Mouse (Mus musculus): ENCODE data around the gene Rims4. TPM values are rescaled to one million over a fixed set of nuclear protein-coding genes. Genes with fewer than 3 reads are reported as not detected.

The Rims4 gene
- total RNA-seq (2022): 1 to 10 TPM; 1.6 to 2.6 (median 1.8) TPM

DNA sequence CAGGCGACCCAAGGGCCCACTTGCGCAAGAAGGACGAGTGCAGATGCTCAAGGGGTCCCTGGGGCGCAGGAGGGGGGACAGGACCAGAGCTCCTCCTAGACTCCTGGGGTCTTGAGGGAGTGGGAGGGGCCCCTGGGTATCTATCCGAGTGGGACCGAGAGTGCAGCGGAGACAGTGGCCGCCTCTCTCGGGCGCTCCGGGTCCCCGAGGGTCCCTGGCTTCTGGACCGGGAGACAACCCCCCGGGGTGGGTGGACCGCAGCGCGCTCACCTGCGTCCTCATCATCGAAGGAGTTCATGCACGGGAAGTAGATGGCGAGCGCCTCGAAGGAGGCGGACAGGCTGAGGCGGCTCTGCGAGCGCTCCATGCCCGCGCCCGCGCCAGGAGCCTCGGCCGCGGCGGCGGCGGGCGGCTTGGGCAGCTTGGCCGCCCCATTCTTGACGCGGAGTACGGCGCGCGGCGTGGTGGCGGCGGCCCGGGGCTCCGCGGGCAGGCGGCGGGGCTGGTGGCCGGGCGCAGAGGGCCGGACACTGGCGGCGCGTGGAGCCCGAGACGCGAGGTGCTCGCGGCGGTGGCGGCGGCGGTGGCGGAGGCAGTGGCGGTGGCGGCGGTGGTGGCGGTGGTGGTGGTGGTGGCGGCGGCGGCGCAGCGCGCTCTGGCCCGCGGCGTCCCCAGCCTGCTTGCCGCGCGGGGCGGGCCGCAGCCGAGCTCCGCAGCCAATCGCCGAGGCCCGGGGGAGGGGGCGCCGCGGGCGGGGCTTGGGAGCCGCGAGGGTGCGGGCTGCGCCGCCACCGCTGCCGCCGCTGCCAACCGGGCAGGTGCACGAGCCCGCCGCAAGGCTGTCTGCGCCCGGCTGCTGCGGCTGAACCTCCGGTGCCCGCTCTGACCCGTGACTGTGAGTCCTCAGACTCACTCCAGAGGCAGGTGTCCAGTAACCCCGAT is at the start of gene Rims4:
Gene Rims4 (minus strand): TSS at position 367 of the 942 bp plus-strand sequence.
- DNase-seq (ENCODE audit: low spot score): no peak

DNA sequence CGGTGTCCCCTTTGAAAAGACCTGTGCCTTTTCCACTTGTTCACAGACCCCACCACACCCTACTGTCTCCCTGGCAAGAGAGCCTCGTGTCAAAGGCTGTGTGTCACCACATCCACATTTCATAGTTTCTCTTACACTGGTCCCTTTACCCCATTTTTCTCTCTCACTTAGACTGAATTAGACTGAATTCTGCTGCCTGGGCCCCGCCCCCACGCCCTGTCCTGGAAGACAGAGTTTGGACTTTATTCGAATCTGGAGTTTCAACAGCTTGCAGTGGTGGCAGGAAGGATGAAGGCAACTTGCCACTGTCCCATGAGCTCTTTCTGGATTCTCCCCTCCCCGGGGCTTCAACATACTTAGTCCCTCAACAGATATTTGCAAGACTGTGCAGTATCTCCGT is 47.2 kb upstream of the Rims4 start:
- DNase-seq (ENCODE audit: low spot score): no peak

DNA sequence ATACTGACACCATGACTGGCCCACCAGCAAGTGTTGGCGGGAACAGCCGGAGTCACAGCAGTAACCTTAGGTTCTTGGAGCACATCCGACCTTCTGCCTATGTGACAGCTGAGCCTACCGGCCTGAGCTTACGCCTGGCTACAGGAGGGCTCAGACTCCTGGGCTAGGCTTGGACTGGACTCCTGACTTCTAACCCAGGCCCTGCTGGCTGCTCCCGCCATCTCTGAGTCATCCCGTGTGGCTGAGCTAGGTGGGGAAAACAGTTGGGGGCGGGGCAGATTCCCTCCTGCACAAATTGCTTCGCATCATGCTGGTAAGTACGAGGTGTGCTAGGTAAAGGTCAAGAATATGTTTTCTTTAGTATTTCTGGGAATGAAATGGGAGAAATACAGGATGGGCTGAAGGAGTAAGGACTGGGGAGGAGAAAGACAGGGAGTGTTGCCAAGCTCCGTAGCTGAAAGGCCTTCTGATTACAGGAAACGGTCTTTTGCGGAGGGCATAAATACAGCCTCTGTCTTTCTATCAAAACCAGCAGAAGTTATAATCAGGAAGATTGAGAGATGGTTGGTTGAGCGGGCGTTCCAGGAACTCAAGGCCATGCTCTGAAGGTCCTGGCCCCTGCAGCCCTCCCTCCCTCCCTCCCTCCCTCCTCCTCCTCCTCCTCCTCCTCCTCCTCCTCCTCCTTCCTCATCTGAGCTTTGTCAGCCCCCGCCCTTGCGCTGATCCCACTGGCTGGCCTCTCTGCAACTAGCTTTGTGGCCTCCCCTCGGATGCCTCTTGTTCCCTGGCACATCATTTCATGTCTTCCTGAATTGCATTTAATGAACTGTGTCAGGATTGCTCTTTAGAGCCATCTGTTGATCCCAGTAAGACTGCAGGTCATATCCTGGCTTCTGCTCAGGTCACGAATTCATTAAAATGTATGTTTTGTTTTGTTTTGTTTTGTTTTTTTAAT is 46.4 kb upstream of the Rims4 start:
- DNase-seq (ENCODE audit: low spot score): no peak

DNA sequence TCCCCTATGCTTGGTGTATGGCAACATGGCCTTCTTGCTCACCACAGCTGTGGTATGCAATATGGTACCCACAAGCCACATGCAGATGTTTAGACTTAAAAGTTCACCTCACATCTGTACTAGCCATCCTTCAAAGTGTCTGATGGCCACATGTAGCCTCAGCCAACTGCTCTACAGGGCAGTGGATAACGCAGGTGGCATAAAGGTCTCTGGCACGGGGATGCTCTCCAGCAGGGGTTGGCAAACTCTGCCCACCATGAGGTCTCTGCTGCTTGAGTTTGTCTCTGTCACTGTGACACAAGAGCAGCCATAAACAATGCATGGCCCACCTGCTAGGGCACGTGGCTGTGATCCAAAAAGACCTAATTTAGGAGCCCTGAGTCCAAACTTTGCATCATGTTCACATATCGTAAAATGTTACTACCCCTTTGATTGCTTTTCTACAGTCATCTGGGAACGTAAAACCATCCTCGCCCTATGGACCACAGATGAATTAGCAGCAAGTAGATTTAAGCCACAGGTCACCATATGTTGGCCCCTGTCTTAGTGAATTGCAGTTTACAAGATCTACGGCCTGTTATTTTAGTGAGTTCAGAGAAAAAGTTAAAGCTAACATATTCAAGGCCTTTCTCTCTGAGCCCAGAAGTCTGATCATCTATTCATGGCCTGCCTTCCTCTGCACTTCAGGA is 35.3 kb upstream of the Rims4 start:
- DNase-seq (ENCODE audit: low spot score): no peak

DNA sequence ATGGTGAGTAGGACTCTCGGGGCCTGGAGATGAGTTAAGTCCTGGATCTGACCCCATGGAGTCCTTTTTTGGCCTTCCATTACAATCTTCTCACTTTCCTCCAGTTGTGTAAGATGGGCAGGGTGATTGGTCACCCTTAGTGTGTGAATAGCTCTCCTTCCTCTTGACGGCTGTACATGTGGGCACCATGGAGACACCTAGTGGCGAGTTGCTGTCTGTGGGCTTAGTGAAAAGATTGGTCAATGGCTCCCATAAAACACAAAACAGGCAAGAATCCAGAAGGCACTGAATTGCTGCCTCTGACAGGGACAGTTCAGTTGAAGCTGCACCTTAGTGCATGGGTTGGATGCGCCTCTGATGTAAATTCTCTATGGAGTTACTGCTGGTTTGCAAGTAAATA is 33.3 kb upstream of the Rims4 start:
- peak; percentile 34 for DNase-seq (ENCODE audit: low spot score)

DNA sequence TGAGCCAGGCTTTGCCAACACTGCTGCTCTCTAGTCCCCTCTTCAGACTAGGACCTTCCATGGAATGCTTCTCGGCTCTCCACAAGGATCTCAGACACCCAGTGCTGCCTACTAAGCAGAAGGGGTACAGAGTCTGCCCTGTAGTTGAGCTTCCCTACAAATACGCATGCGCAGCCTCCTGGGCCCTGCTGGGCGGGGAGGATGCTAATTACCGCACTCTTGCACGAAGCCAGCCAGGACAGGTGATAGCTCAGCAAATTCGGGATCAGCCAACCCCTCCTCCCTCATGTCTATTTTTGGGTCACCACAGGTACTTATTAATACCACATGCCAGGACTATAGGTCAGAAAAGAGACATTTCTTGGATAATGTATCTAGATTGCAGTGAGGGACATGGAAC is 29.5 kb upstream of the Rims4 start:
- no peak for DNase-seq (ENCODE audit: low spot score)

DNA sequence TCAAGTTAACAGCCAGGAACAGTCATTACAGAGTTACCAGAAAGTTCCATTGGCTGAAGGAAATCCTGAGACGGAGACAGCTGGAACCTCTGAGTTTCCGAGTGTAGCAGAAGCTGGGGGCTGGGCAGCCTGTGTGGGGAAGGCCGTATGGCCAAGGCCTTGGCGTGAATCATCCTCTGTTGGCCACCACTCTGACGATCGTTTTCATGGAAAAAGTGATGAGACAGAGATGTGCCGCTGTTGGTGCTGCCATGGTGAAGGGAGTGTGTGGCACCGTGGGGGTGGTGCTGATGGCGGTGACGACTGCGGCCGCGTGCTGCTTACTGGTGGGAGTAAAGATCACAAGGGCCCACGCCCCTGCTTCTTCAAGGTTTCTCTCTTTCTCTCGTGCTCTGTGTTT is 27.7 kb upstream of the Rims4 start:
- DNase-seq (ENCODE audit: low spot score): no peak

DNA sequence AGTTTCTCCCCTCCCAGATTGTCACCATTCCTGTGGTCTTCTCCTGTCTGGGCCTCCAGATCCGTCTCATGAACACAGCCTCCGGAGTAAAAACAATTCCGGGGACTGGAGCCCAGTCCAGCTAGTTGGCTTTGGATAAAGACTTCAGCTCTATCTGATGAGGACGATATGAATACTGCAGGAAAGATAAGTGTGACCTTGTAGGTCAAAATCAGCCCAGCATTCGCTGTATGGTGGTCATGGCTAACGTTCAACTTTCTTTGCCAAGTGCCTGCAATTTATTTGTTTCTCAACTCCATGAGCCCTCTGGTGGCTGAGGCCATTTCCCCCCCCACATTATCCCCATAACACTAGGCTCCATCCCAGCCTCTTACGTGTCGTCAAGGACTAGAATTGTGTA is 26.0 kb upstream of the Rims4 start:
- no peak for DNase-seq (ENCODE audit: low spot score)

DNA sequence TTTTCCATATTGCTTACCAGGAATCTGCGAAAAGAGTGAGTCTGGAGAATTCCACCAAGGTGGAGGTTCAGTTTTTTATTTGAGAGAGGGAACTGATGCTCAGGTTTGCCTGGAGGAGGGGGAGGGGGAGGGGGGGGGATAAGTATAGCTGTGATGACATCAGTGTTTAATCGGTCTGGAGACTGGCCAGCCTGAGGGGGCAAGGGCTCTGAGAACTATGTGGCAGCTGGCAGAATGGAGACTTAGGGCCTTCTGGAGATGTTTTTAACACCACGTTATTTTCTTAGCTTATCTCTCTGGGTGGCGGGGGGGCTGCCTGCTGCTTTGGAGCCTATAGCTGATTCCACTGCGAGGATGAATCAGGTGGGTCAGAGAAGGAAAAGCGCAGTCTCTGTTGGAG is 24.6 kb upstream of the Rims4 start:
- DNase-seq (ENCODE audit: low spot score): no peak

DNA sequence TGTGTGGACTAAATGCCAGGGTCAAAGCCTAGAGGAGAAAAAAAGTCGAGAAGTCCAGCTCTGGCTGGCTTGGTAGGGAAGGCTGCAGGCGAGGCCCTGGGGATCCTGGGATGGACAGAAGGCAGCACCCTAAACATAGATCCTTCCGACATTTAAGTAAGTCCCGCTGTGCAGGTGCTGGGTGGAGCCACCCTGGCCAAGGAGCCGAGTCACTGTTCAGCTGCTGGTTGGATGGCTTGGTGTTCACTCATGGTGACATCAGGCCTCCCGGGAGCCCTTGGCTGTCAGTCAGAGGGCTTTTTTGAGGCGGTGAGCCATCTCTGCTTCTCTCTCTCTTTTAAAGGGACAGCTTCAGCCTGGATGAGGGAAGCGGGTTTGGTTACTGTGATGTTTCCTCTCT is 21.0 kb upstream of the Rims4 start:
- peak; percentile 47 for DNase-seq (ENCODE audit: low spot score)

DNA sequence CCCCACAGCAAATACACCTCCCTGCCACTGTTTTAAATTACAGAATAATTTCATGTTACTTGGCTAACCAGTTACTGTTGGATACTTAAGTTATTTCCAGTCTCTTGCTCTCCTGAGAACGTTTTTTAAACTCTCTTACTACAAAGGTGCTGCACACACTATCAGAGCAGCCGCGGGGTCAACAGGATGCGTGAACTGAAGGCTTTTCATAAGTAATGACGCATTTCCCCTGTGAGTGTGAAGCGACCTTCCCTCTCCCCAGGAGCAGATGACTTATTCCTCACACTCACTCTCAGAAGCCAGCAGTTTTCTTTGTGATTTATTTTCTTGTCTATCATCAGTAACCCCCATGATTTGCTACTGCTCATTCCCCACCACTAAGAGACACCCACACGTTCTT is 13.7 kb upstream of the Rims4 start:
- no peak for DNase-seq (ENCODE audit: low spot score)

DNA sequence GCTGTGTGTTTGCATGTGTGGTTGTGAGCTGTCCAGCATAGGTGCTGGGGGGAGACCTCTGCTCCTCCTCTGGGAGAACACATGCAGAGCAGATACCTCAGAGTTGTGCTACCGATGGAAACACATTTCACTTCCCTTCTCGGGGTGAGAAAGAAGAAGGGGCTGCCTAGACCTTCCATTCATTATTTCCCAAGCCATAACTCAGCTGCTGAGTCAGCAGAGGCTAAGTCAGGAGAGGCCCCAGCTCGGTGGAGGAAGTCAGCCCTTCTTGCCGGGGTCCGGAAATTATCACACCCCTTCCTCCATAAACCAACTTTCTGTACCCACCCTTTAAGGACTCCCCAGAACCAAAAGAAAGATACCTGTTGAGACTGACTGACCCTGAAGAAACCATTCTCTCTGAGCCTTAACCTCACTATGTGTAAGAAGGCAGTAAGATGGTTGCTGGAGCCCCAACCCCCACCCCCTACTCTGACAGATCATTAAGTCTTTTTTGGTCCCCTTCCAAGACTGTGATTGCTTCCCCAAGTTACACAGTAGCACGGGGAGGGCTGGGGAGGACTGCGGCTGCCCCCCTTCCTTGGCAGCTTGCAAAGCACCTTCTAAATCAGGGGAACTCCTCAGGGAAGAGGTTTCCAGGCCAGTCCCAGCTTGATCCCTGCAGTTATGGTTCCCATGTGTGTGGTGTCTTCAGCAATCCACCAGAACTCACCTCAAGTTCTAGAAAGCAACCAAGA is 10.1 kb upstream of the Rims4 start:
- no peak for DNase-seq (ENCODE audit: low spot score)

DNA sequence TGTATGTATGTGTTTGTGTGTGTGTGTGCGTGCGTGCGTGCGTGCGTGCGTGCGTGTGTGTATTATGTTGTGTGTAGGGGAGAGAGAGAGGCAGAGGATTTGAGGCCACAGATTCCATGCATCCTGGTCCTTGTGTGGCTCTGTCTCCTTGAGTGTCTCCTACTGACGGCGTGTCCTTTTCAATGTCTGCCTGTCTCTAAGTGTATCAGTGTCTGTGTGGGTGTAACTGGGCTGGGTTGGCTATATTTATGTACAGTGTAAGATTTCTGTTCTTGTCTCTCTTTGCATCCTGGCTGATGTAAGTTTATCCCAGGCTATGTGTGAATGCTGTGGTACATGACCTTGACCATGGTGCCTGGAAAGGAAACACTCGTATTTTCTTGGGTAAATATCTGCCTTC is 6.6 kb upstream of the Rims4 start:
- DNase-seq (ENCODE audit: low spot score): no peak

DNA sequence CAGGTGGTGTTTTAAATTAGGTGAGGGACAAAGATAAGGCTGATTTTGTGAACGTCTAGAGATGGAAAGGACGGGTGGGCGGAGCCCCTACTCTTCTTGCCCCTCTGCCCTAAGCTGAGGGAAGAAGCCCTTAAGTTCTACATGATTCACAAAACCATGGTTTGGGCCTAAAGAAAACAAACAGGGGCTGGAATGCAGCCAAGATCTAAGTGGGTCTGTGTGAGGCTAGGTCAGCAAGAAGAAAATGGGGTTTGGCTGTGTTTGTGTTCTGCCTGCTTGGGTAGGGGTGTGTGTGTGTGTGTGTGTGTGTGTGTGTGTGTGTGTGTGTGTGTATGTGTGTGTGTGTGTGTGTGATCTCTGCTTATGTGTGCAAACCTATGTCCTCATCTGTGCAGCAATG is 6.0 kb upstream of the Rims4 start:
- DNase-seq (ENCODE audit: low spot score): no peak

DNA sequence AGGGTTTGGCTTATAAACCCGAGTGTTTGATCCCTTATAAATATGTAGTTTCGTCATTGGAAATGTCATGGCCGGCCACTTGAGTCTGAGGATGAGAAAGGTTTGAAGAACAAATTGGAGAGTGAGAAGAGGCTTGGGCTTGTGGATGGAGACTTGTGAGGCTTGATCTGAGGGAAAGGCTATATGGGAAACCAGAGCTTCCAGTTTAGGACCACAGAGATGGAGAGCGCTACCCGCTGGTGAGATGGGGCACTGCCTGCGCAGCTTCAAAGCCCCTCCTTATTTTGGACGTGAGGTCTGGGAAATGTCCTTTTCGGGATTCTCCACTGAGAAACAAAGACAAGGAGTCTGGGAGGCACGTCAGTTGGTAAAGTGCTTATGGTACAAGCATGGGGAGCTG is 4.6 kb upstream of the Rims4 start:
- no peak for DNase-seq (ENCODE audit: low spot score)

DNA sequence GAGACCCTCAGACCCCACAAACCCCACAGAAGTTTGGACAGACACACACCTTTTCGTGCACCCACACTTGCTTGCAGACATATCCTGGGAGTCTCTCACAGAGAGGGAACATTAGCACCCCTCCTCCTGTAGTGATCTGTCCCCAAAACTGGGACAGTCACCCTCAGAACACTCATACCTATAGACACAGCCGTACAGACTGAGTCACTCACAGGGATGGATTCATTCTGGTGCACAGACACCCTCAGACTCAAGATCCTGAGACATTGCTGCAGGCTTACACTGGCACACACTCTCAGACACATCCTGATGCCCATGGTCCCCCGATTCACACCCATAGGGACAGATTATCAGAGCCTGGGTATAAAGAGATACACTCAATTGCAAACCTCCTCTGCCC is 1.1 kb upstream of the Rims4 start:
- no peak for DNase-seq (ENCODE audit: low spot score)

DNA sequence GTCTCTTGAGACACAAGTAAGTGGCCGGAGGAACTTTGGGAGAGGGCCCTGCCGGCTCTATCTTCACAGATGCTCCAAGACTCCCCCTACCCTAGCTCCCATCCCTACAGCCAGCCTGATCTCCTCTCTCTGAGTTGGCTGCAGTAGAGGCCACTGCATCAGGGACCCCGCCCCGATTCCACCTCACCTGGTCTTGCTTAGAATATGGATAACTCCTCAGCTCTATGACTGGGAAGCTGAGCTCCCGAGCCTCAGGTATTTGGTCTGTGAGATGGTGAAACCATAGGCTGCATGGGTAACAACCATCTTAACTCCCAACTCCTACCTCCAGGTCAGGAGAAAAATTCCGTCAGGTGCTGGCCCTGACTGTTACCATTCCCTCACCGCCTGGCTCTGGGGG is 1.8 kb downstream of the Rims4 start:
- no peak for DNase-seq (ENCODE audit: low spot score)

DNA sequence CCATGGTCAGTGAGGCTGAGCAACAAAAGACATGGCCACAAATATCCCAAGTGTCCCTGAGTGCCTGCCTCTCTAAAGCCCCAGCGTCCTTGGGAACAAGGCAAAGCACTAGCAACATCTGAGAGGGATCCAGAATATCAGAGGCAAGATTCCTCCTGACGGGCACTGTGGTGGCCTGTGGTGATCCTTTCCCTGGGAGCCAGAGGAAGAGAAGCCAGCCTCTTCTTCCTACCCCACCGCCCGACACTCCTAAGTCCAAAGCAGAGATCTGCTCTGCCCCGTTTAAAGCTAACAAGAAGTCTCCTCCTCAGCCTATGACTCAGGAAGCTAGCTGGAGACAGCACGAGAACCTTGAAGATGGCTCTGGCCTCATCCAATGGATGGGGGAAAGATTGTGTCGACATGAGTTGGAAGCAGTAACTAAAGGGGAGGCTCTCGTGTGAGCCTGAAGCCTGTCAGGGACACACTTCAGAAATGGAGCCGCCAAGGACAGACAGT is 3.1 kb downstream of the Rims4 start:
- no peak for DNase-seq (ENCODE audit: low spot score)

DNA sequence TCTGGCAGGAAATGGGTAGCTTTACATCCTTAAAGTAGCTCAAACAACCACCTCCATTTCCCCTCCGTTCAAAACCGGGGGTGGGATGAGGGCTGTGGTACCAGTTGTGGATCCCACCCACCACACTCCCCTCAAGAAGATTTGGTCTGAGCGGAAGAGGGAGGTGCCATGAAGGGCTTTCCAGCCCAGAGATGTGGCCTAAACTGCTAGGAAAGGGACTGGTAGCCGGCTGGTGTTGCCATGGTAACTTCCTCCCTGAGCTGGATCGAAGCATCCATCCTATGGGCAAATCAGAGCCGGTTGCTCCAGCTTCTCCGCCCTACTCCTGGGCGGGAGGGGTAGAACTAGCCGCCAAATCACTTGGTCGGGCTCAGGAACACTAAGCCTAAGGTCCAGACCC is 4.4 kb downstream of the Rims4 start:
- no peak for DNase-seq (ENCODE audit: low spot score)

DNA sequence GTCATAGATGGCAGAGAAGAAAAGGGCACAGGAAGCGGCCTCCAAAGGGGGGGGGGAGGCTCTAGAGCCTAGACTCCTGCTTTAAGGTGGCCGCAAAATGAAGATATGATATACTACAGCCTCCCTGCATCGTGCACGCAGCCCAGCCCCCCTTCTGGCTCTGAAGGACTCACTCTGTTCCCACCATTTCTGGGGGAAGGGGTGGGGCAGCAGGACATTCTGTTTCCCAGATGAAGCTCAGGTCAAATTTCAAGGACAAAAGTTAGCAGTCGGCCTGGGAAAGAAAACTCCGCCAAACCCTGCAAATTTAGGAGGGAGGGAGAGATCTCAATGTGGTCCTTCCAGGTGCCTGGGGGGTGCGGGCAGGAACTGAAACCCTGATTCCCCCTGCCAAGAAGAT is 4.8 kb downstream of the Rims4 start:
- no peak for DNase-seq (ENCODE audit: low spot score)

DNA sequence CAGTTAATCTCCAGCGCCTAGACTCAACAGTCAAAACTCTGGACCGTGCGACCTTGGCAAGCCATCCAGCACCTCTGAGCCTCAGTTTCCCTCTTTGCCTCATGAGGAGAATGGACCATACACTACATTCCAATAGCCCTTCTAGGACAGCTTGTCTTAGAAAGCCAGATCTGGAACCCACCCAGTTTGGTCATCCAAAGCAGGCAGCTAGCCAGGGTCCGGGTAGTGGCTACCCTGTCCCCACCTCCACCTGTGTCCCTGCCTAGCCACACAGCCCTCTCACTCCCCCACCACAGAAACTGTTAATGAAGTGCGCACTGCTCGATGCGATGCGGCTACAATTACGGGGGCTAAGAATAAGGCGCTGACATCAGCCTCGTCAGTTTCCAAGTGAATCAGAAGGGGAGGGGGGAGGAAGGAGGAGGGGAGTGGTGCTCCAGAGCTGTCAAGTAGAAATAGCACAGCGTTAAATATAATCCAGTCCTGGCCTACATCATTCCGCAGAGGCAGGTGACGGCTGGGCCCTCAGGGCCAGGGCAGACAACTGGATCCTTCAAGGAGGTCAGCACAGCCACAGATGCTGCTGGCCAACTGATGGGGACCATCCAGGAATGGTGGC is 6.5 kb downstream of the Rims4 start:
- DNase-seq (ENCODE audit: low spot score): peak; percentile 16

Data from heart, adult 8-10 months (tissue).